Mouse (Mus musculus): ENCODE measurements around the gene Hist1h2ab.
A peak's percentile ranks its signal among the peaks of the same experiment; 100 is the strongest.

- peak; percentile 69 for TF ChIP-seq POLR2A (IDR thresholded peaks at IDR 0.05; ENCODE audit: insufficient read depth, low read depth, low read length)
- TF ChIP-seq CTCF (IDR thresholded peaks at IDR 0.05), result peak; percentile 42
Measured at GRCm38 (mm10) chr13:23746201-23747080, 4.5 kb upstream of the Hist1h2ab start, which contains the start of gene Hist1h2bb.

Measured in heart, adult 2 months (tissue).